Mouse (Mus musculus): ENCODE data around the gene Lgals4.
"Not testable (repeated sequence)": the region's sequence is repeated elsewhere in the genome, so short reads cannot be mapped to it uniquely, and the experiment has no call there.

The Lgals4 gene

DNA sequence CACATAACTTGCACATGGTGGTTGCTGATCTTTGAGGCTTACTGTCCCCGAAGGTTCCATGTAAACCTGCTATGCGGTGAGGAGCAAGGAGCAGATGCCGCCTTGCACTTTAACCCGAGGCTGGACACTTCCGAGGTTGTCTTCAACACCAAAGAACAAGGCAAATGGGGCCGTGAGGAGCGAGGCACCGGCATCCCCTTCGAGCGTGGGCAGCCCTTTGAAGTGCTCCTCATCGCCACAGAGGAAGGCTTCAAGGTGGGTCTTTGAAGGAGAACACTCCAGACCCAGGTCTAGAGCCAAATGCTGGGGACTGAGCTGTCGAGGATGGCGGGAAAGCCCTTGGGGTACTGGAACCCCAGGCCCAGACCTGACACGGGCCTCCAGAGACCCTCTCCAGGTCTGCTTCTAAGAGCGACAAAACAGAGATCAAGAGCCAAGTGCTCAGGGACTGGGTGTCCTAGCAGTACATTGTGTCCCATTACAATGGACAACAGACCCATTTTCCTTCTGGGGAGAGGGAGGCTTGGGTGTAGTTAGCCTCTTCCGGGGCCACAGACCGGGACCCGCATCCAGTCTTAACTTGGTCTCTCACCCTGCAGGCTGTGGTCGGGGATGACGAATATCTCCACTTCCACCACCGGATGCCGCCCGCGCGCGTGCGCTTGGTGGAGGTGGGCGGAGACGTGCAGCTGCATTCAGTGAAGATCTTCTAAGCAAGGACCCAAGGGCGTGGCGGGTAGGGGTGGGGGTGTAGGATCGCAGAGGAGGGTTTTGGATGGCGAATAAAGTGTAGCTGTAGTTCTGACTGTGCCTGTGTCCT is 32.0 kb downstream of the Lgals4 start:
- peak; percentile 67 for DNase-seq (ENCODE audit: low spot score)

DNA sequence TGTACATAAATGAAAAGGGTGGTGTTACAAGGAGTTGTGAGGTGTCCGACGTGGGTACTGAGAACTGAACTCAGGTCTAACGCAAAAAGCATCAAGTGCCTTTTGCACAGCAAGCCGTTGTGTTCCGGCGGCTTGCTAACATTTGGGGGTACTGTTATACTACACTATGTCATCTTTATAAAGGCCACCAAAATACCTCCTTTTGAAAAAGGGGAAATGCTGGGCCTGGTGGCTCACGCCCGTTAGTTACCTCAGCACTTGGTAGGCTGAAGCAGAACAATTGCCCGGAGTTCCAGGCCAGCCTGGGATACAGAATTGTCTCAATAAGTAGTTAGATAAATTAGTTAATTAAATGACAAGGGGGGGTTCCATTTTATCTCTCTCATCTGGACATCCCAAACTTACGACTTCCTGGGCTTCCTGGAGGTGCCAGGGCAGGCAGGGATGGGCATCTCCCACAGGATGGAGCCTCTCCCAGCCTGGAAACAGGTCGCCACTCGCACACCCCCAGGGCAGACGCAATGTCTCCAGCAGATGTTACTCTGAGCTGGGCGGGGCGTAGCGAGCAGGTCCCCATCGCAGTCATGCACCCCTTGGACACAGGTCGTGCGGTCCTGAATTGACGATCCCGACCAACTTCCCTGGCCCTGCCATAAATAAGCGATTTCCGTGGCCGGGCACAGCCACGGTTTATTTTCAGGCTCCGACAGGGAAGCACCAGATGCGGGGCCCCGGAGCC is 33.3 kb downstream of the Lgals4 start:
- DNase-seq (ENCODE audit: low spot score): no peak

DNA sequence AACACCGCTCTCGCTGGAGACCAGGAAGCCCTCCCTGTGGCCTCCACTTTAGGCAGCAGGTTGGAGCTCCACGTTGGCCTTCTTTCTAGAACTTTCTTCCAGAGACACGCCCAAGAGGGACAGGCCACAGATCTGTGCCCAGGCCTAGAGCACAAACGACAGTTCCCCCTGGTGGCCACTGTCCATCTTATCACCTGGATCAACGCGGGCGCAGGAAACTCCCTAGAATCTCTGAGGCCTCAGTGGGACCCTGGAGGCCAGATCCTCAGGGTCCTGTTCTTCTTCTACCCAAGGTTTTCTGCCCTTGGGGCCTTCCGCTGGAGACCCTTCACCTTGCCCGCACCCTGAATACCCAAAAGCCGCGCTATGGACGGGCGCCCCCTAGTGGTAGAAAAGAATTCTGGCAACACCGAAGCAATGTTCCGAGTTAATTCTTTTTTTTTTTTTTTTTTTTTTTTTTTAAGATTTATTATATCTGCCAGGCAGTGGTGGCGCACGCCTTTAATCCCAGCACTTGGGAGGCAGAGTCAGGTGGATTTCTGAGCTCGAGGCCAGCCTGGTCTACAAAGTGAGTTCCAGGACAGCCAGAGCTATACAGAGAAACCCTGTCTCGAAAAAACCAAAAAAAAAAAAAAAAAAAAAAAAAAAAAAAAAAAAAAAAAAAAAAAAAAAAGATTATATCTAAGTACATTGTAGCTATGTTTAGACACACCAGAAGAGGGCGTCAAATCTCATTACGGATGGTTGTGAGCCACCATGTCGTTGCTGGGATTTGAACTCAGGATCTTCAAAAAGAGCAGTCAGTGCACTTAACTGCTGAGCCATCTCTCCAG is 34.1 kb downstream of the Lgals4 start:
- peak; percentile 75 for DNase-seq (ENCODE audit: low spot score)

DNA sequence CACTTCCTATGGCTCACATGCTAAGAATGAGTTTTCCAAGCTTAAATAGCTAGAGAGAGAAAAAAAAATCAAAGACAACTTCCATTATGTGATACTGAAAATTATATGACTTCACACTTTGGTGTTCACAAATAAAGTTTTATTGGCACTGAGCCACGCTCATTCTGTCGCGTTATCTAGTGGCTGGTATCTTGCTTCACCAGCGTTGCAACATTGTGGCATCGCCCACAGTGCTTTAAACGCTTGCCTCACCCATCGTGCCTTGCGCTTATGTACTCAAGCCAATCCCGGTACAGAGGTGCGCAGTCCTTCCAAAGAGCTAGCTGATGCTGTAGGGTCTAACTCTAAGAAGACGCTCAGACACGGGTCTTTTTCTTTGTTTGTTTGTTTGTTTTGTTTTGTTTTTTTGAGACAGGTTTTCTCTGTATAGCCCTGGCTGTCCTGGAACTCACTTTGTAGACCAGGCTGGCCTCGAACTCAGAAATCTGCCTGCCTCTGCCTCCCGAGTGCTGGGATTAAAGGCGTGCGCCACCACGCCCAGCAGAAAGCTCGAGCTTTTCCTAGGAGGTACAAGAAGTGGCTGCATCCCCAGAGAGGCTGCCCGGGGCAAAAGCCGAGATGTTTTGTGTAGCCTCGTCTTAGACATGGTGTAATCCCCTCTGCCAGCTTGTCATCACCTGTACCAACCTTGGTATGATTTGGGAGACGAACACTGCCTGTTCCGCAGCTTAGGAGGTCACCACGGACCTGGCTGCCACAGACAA is 37.4 kb downstream of the Lgals4 start:
- no peak for DNase-seq (ENCODE audit: low spot score)

DNA sequence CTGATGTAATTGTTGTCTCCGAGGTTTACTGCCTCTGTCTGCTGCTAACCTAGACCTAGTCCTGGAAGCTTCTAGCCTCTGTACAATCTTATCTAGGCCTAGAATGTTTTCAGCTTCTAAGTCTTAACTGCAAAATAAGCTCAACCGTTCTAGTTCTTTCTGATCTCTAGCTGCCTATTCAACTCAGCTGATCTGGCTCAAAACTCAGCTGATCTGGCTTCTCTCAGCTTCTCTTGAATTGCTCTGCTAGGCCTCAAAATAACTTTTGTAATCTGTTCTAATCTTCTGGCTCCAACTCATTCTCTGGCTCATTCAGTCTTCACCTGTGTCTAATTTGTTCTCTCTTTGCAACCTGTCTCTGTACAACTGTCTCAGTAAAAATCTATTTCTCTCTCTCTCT is 40.9 kb downstream of the Lgals4 start:
- no peak for DNase-seq (ENCODE audit: low spot score)

DNA sequence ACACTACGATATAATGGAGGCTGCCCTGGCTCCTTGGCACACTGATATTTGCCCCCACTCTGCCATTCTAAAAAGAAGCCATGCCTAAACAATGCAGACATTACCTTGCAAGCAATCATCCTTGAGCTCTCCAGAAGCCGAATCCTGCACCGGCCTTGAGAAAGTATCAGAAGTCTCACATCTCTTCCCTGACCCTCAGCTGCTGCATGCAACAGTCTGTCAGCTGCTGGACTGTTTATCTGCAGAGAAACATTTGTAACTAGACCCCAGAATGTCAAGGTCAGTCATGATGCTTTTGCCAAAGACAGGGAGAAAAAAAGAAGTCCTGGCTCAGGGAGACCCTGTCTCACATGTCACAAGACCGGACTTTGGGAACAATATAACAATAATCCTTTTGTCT is 42.4 kb downstream of the Lgals4 start:
- DNase-seq (ENCODE audit: low spot score): no peak

DNA sequence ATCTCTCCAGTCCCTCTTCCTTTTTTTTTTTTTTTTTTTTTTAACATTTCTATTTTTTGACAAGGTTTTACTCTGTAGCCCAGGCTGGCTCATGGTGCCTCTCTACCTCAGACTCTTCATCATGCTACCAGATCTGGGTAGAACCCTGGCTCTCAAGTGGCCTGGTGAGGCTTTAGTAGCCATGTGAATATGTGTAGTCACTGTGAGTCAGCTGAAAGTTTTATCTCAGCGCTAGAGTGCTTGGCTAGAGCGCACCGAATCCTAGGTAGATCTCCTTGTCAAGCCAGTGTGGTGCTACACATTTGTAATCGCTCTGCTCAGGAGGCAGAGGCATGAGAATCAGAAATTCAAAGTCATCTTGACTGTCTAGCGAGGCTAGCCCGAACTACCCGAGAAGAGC is 43.5 kb downstream of the Lgals4 start:
- DNase-seq (ENCODE audit: low spot score): no peak

DNA sequence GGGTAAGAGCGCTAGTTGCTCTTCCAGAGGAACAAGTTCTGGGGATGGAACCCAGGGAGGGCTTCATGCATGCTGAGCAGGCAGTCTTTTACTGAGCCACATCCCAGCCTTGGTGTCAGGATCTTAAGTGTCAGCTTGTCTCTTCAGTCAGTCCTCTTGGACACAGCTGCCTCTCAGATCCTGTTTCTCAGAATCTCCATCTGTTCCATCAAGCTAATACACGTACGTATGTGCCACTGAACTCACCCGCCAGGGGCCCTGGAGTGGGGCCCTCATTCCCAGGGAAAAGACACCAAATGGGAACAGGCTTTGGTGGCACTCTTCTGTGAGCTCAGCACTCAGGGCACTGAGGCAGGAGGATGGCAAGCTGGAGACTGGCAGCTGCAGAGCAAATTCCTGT is 44.2 kb downstream of the Lgals4 start:
- no peak for DNase-seq (ENCODE audit: low spot score)

DNA sequence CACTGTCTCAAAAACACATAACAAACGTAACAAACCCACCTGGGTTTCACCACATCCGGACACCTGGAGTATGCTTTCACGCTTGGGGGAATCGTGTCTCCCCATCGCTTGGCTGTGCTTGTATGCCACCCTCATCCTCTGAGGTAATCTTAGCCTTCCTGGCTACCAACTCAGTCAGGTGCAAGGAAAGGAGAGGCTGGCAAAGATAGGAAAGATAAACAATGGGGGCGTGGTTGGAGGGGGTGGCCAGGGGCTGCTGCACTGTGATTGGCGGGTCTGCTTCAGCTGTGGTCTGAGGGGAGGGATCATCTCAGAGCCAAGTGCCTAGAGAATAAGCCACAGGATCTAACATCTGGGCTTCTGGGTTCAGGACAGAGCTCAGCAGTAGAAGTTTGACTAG is 46.0 kb downstream of the Lgals4 start:
- DNase-seq (ENCODE audit: low spot score): no peak

DNA sequence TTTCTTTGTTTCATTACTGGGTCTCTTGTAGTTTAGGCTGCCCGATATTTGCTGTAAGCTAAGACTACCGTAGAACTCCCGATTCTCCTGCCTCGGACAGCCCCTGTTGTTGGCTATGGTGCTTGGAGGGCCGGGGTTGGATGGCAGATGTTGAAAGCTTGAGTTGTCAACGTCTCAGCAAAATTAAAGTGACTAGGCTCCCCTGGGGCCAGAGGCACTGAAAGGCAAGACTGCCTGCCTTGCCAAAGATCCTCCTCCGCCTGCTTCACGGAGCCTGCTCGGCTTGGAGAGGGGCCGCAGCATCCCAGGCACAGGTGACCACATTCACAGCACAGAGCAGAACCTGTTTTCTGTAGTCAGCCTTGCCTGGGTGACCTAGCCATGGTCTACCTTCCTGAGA is 46.9 kb downstream of the Lgals4 start:
- no peak for DNase-seq (ENCODE audit: low spot score)

DNA sequence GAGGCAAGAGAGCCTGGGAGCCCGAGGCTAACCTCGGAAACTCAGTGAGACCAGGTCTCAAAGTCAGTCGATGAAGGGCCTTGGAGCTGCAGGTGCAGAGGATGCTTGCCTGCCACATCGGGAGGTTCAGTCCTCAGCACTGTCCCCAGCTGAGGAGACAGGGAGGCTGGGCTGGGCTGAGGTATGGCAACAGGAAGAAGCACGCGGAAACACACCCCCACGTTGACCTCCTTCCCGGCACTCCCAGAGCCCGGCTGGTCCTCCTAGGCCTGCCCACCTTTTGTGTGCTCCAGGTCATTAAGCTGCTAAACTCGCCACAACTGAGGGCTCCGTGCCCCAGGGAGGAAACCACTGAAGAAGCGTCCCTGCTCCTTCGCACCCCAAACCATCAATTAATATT is 47.5 kb downstream of the Lgals4 start, which contains the start of gene Capn12:
Capn12 (plus strand) TSS at position 224 of the 400 bp plus-strand sequence.
- no peak for DNase-seq (ENCODE audit: low spot score)

DNA sequence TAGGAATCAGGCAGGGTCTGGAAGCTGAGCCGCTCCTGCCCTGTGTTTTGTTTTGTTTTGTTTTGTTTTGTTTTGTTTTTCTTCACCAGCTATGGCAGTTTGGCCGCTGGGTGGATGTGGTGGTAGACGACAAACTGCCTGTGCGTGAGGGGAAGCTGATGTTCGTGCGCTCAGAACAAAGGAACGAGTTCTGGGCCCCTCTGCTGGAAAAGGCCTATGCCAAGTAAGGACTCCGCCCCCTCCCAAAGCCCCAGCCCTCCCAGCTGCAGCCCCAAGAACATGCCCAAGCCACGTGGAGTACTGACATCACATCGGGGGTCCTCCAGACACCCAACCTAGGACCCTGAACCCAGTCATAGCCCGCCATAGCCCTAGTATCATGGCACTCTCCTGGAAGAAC is 49.4 kb downstream of the Lgals4 start:
- no peak for DNase-seq (ENCODE audit: low spot score)

DNA sequence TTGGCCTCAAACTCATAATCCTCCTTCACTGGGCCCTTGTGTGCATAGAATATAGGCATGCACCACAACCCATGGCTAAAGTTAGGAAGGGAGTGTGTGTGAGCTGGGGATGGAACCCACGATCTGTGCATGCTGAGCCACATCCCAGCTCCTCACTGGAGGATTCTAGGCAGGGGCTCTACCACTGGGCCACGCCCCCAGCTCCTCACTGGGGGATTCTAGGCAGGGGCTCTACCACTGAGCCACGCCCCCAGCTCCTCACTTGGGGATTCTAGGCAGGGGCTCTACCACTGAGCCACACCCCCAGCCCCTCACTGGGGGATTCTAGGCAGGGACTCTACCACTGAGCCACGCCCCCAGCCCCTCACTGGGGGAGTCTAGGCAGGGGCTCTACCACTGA is 50.0 kb downstream of the Lgals4 start:
- not testable (repeated sequence) for DNase-seq (ENCODE audit: low spot score)

DNA sequence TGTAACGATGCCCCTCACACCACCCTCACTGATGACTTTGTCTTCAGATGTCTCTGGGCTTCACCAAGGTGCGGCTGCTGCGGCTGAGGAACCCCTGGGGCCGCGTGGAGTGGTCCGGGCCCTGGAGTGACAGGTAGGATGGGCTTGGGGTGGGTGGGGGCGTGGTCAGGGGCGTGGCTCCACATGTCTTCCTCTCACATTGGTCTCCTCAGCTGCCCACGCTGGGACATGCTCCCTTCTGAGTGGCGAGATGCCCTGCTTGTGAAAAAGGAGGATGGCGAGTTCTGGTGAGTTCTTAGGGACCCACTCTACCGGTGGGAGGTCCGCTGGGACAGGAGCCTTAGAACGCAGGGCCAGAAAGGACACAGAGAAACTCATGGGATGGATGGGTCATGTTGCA is 52.8 kb downstream of the Lgals4 start:
- no peak for DNase-seq (ENCODE audit: low spot score)

DNA sequence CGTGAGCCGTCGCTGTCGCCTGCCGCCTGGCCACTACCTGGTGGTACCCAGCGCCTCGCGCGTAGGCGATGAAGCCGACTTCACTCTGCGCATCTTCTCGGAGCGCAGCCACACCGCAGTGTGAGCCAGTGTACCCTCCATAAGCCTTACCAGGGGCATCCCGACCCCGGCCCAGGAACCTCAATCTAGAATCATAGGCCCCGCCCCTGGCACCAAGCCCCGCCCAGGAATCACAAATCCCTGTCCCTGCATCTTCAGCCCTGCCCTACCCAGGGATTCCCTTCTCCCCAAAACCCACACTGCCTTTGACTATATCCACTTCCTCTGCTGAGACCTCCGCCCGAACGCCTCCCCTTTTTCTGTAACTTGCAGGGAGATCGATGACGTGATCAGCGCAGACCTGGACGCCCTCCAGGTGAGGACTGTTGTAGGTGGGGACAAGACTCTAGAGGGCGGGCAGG is 55.1 kb downstream of the Lgals4 start:
- no peak for DNase-seq (ENCODE audit: low spot score)
